Mouse (Mus musculus) megakaryocyte, embryonic 14.5 days (primary cell): ENCODE data around the gene Npsr1.

Experiments used
- FLI1 ChIP-seq: IDR thresholded peaks from 2 replicates; pipeline ENCODE4 v1.6.1; 2012; ENCODE audit warnings: low read length, inconsistent platforms, mixed read lengths
- GATA1 ChIP-seq: IDR thresholded peaks from 3 replicates; pipeline ENCODE4 v1.6.1; 2012; ENCODE audit warnings: mixed read lengths, low read length, inconsistent platforms, borderline replicate concordance

DNA sequence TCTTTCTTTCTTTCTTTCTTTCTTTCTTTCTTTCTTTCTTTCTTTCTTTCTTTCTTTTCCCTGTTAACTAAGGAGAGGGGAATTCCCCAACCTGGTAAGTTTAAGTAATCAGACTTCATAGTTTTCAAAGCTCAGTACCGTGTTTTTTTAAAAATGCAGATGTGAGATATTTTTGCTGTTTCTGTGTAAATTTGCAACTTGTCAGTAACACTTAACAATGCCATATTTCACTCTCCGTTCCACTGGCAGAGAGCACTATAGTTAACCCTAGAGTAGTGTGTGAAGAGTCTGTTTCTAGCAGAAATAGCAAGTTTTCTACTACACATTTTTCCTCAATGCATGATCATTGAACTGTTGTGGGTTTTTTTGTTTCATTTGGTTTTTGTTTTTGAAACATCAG is 730 bp downstream of the Npsr1 start:
- no peak for TF ChIP-seq GATA1
- no peak for TF ChIP-seq FLI1
